Mouse (Mus musculus): ENCODE data around the gene Ppp1r15b. TPM values are rescaled to one million over a fixed set of nuclear protein-coding genes. Genes with fewer than 3 reads are reported as not detected.

Gene Ppp1r15b
- polyA plus RNA-seq, 1 experiment from 2014 or later: 20.7 TPM

DNA sequence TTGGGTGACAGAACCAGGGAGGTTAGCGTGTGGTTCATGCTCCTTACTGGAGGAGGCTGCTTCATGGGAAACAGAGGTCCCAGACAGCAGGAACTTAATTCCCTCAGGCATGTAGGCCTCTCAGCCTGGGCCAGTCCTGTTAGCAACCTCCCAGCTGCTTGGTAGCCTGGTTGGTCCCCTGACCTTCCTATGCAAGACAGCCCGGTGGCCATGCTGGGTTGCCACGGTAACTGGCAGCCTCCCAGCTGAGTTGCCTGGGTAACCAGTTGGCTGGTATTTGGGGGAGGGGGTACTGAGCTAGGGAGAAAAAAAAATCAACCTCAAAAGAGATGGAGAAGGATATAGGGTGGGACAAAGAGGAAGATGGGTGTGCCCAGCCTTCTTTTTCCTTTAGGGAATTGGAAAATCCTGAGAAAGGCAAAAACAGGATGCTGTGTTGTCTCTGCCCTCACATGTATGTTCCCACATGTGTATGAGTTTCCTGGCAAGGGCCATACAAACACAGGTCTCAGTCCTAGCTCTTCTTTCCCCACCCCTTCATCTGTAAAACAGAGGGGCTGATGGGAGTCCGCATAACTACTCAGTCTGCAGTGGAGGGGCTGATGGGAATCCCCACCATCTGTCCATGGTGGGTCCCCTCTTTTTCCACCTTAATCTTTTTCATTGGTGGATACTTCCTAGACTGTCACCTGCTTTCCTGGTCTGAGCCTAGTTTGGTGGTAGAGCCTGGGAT lies 57.2 kb downstream of the Ppp1r15b start:
- peak overlapping the region; percentile 50; the same call in 1 of the 2 replicates for H3K27ac ChIP-seq (replicated peaks)
- H3K4me3 ChIP-seq (ENCODE audit: low read depth, low read length): no peak overlapping the region
- no peak overlapping the region for H3K9ac ChIP-seq (ENCODE audit: low read length)
- H3K4me1 ChIP-seq (replicated peaks; ENCODE audit: control insufficient read depth, insufficient read depth): 0 out of 2 replicates have a peak, but pooled peaks cover 2% of the 10 kb centered on the region
- WGBS: 45% methylated on average over 4 of the region's 4 CpGs
- H3K9me3 ChIP-seq (ENCODE audit: control insufficient read depth, low read length): no peaks in the 10 kb centered on the region
- H3K4me2 ChIP-seq (replicated peaks; ENCODE audit: low read depth): no peak overlapping the region
- no peak for ATAC-seq (ENCODE audit: low FRiP score, low TSS enrichment)
- DNase-seq (ENCODE audit: low spot score): no peak
- H3K27me3 ChIP-seq (ENCODE audit: control insufficient read depth, insufficient read depth, low read length): no peaks in the 10 kb centered on the region
- TF ChIP-seq CTCF (IDR thresholded peaks at IDR 0.05; ENCODE audit: low read depth) (no peak), EP300 (optimal IDR thresholded peaks at IDR 0.05) (no peak)
- no peaks in the 10 kb centered on the region for H3K36me3 ChIP-seq (ENCODE audit: control insufficient read depth, insufficient read depth, low read length)

DNA sequence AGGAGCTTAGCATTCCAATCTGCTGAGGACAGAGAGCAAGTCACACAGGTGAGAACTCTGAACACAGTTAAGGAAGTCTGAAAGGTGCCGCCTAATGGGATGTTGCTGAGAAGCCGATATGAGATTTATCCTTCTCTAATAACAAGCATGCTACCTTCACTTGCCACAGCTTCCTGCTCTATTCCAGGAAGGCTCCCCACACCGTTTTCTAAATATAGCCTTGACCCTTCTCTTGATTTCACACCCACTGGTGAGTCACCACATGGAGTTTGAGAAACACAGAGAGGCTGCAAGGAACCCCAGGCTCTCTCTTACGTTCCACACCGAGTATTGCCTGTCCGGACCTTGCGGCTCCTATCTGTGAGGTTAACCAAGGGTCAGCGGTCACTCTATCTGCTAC lies 57.8 kb downstream of the Ppp1r15b start:
- H3K27me3 ChIP-seq (ENCODE audit: control insufficient read depth, insufficient read depth, low read length): no peaks in the 10 kb centered on the region
- H3K27ac ChIP-seq (replicated peaks): peak overlapping the region; percentile 56
- no peaks in the 10 kb centered on the region for H3K36me3 ChIP-seq (ENCODE audit: control insufficient read depth, insufficient read depth, low read length)
- DNase-seq (ENCODE audit: low spot score) (peak; percentile 64), ATAC-seq (ENCODE audit: low FRiP score, low TSS enrichment) (peak; percentile 86)
- H3K9me3 ChIP-seq (ENCODE audit: control insufficient read depth, low read length): no peaks in the 10 kb centered on the region
- H3K4me3 ChIP-seq (ENCODE audit: low read depth, low read length): no peak overlapping the region
- TF ChIP-seq EP300 (optimal IDR thresholded peaks at IDR 0.05) (peak; percentile 55), CTCF (IDR thresholded peaks at IDR 0.05; ENCODE audit: low read depth) (no peak)
- no peak overlapping the region for H3K4me2 ChIP-seq (replicated peaks; ENCODE audit: low read depth)
- 57% methylated on average over 8 of the region's 8 CpGs for WGBS
- 0 out of 2 replicates have a peak, but pooled peaks cover 2% of the 10 kb centered on the region for H3K4me1 ChIP-seq (replicated peaks; ENCODE audit: control insufficient read depth, insufficient read depth)
- H3K9ac ChIP-seq (ENCODE audit: low read length): no peak overlapping the region

Other genes with a start within 250 kb of the Ppp1r15b start
- 11.1 and 11.3 TPM in 2 replicates for gene Mdm4, start 100.6 kb upstream of the Ppp1r15b start, polyA plus RNA-seq (2015; fragmentation: Nextera tagmentation; extraction: Ambion mirVana)
- gene Pik3c2b, start 85.5 kb upstream of the Ppp1r15b start, polyA plus RNA-seq (2015; fragmentation: Nextera tagmentation; extraction: Ambion mirVana): 4.2 and 4.7 TPM in 2 replicates
- gene Plekha6, start 33.1 kb downstream of the Ppp1r15b start, polyA plus RNA-seq (2015; fragmentation: Nextera tagmentation; extraction: Ambion mirVana): 11.1 and 12.1 TPM in 2 replicates
- 7.6 and 10.8 TPM in 2 replicates for gene Golt1a, start 178.7 kb downstream of the Ppp1r15b start, polyA plus RNA-seq (2015; fragmentation: Nextera tagmentation; extraction: Ambion mirVana)
- gene Kiss1, start 190.7 kb downstream of the Ppp1r15b start, polyA plus RNA-seq (2015; fragmentation: Nextera tagmentation; extraction: Ambion mirVana): not detected in 2 replicates
- 2.9 and 6.1 TPM in 2 replicates for gene Ren1, start 219.4 kb downstream of the Ppp1r15b start, polyA plus RNA-seq (2015; fragmentation: Nextera tagmentation; extraction: Ambion mirVana)
- 2.8 and 4.2 TPM in 2 replicates for gene Etnk2, start 232.4 kb downstream of the Ppp1r15b start, polyA plus RNA-seq (2015; fragmentation: Nextera tagmentation; extraction: Ambion mirVana)